Mouse (Mus musculus) stomach, postnatal 0 days (tissue): ENCODE data around the gene Stpg3. TPM values are rescaled to one million over a fixed set of nuclear protein-coding genes. Genes with fewer than 3 reads are reported as not detected.

ENCODE experiments used
- ATAC-seq: fragments of 200-750 bp; cut with Nextera tagmentation; 2 replicates; pipeline ENCODE4 v1.8.0; 2017; ENCODE audit not compliant: low FRiP score, low TSS enrichment
- DNase-seq: peaks from one replicate; pipeline ENCODE4 v3.0.0-alpha.2; 2016; ENCODE audit warnings: low spot score
- H3K27ac ChIP-seq: fragments of 300-500 bp; sonication (generic); replicated peaks from 2 replicates; pipeline ENCODE4 v1.5.1; 2014; ENCODE audit warnings: mild to moderate bottlenecking, control low read depth
- H3K27me3 ChIP-seq: fragments of 300-500 bp; sonication (generic); 2 replicates; pipeline ENCODE4 v1.6.1; 2014; ENCODE audit warnings: low read length; ENCODE audit not compliant: control insufficient read depth, insufficient read depth
- H3K36me3 ChIP-seq: fragments of 300-500 bp; sonication (generic); 2 replicates; pipeline ENCODE4 v1.6.1; 2014; ENCODE audit warnings: low read length, mixed read lengths; ENCODE audit not compliant: control insufficient read depth, insufficient read depth
- H3K4me1 ChIP-seq: fragments of 300-500 bp; sonication (generic); replicated peaks from 2 replicates; pipeline ENCODE4 v1.6.1; 2014; ENCODE audit warnings: antibody characterized with exemption; ENCODE audit not compliant: control insufficient read depth, insufficient read depth
- H3K4me2 ChIP-seq: fragments of 300-500 bp; sonication (generic); replicated peaks from 2 replicates; pipeline ENCODE4 v1.6.1; 2014; ENCODE audit warnings: low read depth, mild to moderate bottlenecking, control low read depth, moderate library complexity
- H3K4me3 ChIP-seq: fragments of 300-500 bp; sonication (generic); 2 replicates; pipeline ENCODE4 v1.5.1; 2014; ENCODE audit warnings: low read depth, low read length, control low read depth
- H3K9ac ChIP-seq: fragments of 300-500 bp; sonication (generic); 2 replicates; pipeline ENCODE4 v1.6.1; 2014; ENCODE audit warnings: mild to moderate bottlenecking, low read length, control low read depth, mixed read lengths
- H3K9me3 ChIP-seq: fragments of 300-500 bp; sonication (generic); 2 replicates; pipeline ENCODE4 v1.6.1; 2016; ENCODE audit warnings: low read length; ENCODE audit not compliant: control insufficient read depth
- CTCF ChIP-seq: IDR thresholded peaks from 2 replicates; pipeline ENCODE4 v1.5.1; 2016; ENCODE audit warnings: antibody characterized with exemption, low read depth, mild to moderate bottlenecking, moderate library complexity
- EP300 ChIP-seq: optimal IDR thresholded peaks from 2 replicates; pipeline ENCODE3; 2016; ENCODE audit warnings: antibody characterized with exemption
- WGBS: fragments of 180-500 bp; shearing (Covaris S2); extraction: QIAGEN DNeasy Blood & Tissue Kit; methylation state at CpG from one replicate; pipeline ENCODE4 v1.1.7; 2014; 5-methylcytosine and 5-hydroxymethylcytosine counted together
- polyA plus RNA-seq: library from polyadenylated mRNA; unstranded; fragments of >200 nt; fragmentation: Nextera tagmentation; extraction: Ambion mirVana; gene quantifications from 2 replicates; pipeline ENCODE4 v1.2.1, GENCODE M21; 2015

The Stpg3 gene
- polyA plus RNA-seq, 1 experiment from 2014 or later: not detected

DNA sequence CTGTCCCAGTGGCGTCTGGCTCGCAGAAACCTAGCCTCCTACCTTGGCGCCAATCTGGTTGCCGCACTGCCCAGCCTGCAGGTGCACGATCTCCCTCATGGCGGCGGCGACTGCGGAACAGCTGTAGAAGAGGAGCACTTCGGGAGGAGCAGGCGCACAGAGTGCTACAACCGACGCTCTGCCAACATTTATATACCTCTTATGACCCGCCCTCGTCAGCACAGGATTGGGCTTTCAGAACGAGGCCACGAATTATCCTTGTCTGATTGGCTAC lies 10.0 kb upstream of the Stpg3 start, which contains the start of gene Tubb4b:
TSS of gene Tubb4b (minus strand) at position 211 of the 274 bp plus-strand sequence.
- Histone ChIP-seq H3K4me3 (peak within 1 kb of the TSS; percentile 80), H3K27ac (peak within 1 kb of the TSS; percentile 98), H3K9ac (peak within 1 kb of the TSS; percentile 89), H3K27me3 (no peaks in the 10 kb centered on the region), H3K4me2 (peak within 1 kb of the TSS; percentile 86), H3K4me1 (no peaks in the 10 kb centered on the region), H3K9me3 (no peaks in the 10 kb centered on the region), H3K36me3 (no peaks in the 10 kb centered on the region)
- WGBS: under 1% methylated on average over 17 of the region's 17 CpGs
- peak; percentile 47 for TF ChIP-seq CTCF
- peak; percentile 69 for TF ChIP-seq EP300
- DNase-seq (no peak), ATAC-seq (no peak)

DNA sequence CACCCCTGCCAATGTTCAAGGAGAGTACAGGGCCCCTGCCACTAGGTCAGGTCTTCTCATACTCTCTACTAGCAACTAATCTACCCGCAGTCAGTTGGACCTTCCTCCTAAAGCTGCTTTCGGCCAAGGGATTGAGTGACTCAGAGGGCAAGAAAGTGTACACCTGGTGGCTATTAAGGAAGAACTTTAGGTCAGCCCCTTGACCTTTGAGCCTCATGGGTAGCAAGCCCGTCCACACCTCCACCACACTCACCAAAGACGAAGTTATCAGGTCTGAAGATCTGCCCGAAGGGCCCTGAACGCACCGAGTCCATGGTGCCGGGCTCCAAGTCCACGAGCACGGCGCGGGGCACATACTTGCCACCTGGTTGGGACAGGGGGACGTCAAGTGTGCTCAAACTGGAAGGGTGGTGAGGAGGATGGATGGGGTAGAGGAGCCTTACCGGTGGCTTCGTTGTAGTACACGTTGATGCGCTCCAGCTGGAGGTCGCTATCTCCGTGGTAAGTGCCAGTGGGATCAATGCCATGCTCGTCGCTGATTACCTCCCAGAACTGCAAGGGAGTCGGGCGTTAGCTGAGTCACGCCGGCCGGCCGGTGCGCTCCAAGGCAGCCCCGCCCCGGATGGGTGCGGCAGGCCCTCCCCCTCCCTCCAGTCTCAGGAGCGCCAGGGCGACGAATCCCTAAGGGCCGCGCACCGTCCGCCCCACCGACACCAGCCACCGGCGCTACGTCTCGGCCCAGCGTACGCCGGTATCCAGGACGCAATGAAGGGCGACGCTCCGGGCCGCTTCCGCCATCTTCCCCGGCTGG lies 9.4 kb upstream of the Stpg3 start:
- Histone ChIP-seq H3K9ac (peak overlapping the region; percentile 89), H3K4me2 (peak overlapping the region; percentile 86), H3K36me3 (no peaks in the 10 kb centered on the region), H3K27ac (peak overlapping the region; percentile 98), H3K4me1 (no peaks in the 10 kb centered on the region), H3K27me3 (no peaks in the 10 kb centered on the region), H3K4me3 (peak overlapping the region; percentile 80), H3K9me3 (no peaks in the 10 kb centered on the region)
- peak; percentile 94 for DNase-seq
- no peak for TF ChIP-seq EP300
- TF ChIP-seq CTCF: no peak
- WGBS: 2% methylated on average over 46 of the region's 53 CpGs
- ATAC-seq: peak; percentile 74

DNA sequence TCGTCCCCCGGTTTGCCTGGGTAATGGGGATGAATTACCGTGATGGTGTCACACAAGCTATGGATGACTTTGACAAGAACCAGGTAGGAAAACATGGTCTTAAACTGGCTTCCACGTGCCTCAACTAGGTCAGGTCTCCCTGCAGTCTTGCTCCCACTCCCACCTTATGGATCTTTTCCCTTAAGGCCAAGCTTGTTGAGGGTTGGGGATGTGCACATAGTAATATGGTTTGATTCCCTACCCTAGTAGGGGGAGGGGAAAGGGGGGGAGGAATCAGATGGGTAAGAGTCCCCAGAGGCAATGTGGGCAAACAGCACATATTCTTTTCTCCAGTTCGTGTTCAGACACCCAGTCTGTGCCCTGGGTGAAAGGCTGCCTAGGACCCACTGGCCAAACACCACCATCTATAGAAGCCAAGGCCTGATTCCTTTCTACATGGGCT lies 6.9 kb upstream of the Stpg3 start:
- Histone ChIP-seq H3K27ac (no peak overlapping the region), H3K4me3 (no peak overlapping the region), H3K27me3 (no peaks in the 10 kb centered on the region), H3K4me2 (no peak overlapping the region), H3K36me3 (no peaks in the 10 kb centered on the region), H3K9ac (no peak overlapping the region), H3K9me3 (no peaks in the 10 kb centered on the region), H3K4me1 (no peaks in the 10 kb centered on the region)
- DNase-seq (no peak), ATAC-seq (no peak)
- TF ChIP-seq EP300 (no peak), CTCF (no peak)
- 69% methylated on average over 5 of the region's 5 CpGs for WGBS

DNA sequence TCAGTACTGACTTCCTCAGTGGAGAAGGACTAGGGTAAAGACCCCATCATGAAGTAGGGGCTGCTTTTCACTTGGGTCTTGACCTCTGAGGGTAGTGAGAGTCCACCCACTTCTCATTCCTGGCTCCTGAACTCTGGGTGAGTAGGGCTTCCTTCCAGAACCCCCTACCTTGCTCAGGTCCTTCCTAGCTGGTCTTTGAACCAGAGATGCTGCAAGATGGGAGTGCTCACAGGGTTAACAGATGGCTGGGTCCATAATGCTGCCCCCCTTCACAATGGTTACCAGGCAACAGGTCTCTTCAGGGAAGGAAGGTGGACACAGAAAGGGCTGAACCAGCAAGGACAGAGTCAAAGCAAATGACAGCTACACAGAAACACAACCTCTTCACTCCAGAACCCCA lies 4.0 kb upstream of the Stpg3 start, which contains the start of gene Fam166a:
TSS of gene Fam166a (plus strand) at position 301 of the 400 bp plus-strand sequence.
- Histone ChIP-seq H3K4me3 (no peak within 1 kb of the TSS), H3K27ac (no peak within 1 kb of the TSS), H3K9ac (no peak within 1 kb of the TSS), H3K4me1 (no peaks in the 10 kb centered on the region), H3K27me3 (no peaks in the 10 kb centered on the region), H3K4me2 (no peak within 1 kb of the TSS), H3K9me3 (no peaks in the 10 kb centered on the region), H3K36me3 (no peaks in the 10 kb centered on the region)
- ATAC-seq: no peak
- no peak for TF ChIP-seq EP300
- TF ChIP-seq CTCF: no peak
- DNase-seq: no peak

DNA sequence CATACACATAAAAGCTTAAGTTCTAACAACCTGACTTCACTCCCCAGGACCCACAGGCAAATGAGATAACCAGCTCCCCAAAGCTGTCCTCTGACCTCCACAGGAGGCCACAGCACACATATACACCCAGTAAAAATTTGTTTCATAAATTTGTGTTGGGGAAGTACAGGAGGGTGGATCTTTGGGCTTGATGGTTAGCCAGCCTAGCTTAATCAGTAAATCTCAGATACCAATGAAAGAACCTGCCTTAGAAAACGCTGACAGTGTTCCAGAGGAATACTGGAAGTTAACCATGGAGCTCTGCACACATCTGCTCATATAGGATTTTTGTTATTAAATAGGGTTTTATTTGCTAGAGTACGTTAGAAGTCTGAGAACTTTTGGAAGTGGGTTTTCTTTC lies 3.2 kb upstream of the Stpg3 start:
- H3K9ac ChIP-seq: no peak overlapping the region
- H3K27ac ChIP-seq: no peak overlapping the region
- H3K36me3 ChIP-seq: no peaks in the 10 kb centered on the region
- no peaks in the 10 kb centered on the region for H3K4me1 ChIP-seq
- no peaks in the 10 kb centered on the region for H3K27me3 ChIP-seq
- WGBS: 53% methylated on average over 2 of the region's 2 CpGs
- no peak overlapping the region for H3K4me2 ChIP-seq
- H3K9me3 ChIP-seq: no peaks in the 10 kb centered on the region
- TF ChIP-seq EP300 (no peak), CTCF (no peak)
- H3K4me3 ChIP-seq: no peak overlapping the region
- DNase-seq (no peak), ATAC-seq (no peak)

DNA sequence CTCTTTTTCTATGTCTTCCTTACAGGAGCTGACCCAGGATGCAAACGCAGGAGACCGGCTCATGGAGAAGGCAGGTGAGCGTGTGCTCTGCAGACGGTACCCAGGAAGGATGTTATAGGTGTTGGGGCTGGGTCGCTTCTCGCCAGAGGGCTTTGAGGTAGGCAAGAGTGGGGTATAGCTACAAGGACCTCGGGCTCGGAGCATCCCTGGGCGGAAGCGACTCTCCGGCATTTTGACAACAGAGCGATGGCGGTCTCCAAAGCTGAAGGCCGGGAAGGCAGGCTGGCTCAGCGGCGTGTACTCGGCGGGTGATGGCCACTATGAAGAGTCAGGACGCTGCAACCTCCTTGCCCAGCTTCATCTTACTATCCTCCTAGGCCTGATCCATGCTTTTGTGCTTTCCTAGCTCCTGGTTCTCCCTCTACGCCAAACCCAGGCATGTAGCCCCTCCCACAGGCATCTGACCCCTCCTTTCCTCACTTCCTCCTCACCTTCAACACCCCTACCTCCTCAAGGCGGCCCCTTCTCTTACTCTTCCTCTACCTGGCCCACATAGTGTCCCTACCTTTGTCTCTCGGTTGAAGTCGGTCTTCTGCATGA lies 1.1 kb downstream of the Stpg3 start:
- Histone ChIP-seq H3K9me3 (no peaks in the 10 kb centered on the region), H3K27me3 (no peaks in the 10 kb centered on the region)
- WGBS: 62% methylated on average over 23 of the region's 23 CpGs

More for the DNA sequence above, 1.1 kb downstream of the Stpg3 start:
- Histone ChIP-seq H3K27ac (no peak overlapping the region), H3K4me1 (0 out of 2 replicates have a peak, but pooled peaks cover 2% of the 10 kb centered on the region), H3K9ac (no peak overlapping the region), H3K4me2 (no peak overlapping the region), H3K4me3 (no peak overlapping the region), H3K36me3 (no peaks in the 10 kb centered on the region)
- DNase-seq (no peak), ATAC-seq (no peak)
- TF ChIP-seq CTCF (no peak), EP300 (no peak)
